Mouse (Mus musculus) lung, postnatal 0 days (tissue): ENCODE results near the gene Lsm4.

Experiments
- CTCF ChIP-seq: IDR thresholded peaks from 2 replicates; pipeline ENCODE4 v1.5.1; 2016; ENCODE audit warnings: antibody characterized with exemption, mild to moderate bottlenecking
- EP300 ChIP-seq: IDR thresholded peaks from 2 replicates; pipeline ENCODE4 v1.6.1; 2016; ENCODE audit warnings: antibody characterized with exemption, mild to moderate bottlenecking, control low read depth

- TF ChIP-seq EP300: no peak
- no peak for TF ChIP-seq CTCF
Observed at GRCm38 (mm10) chr8:70657214-70657613, 15.8 kb upstream of the Lsm4 start.
